27 mouse cellular contexts compared by ENCODE assay signal in the genomic region with DNA sequence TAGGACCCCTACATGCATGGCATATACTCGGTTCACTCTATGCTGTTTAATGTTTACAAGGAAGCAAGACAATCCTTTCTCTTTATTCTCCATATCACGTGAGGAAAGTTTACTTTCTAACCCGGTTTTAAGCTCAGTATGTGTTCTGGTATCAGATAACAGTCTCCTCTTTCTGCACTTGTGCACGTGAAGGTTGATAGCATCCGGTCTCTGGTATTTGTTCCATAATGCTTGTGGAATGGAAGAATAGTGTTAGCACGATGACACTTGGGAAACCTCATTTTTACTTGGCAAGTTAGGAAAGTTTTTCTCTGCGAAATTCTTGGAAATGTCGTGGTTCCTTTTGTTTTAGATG. TPM values are rescaled to one million over a fixed set of nuclear protein-coding genes. Genes with fewer than 3 reads are reported as not detected.
DNase-seq lines count a peak whose midpoint lies in the region; ATAC-seq and TF ChIP-seq lines count a peak whose summit lies in the region.
"Had no signal": no experiment of that assay in that cellular context is flagged by ENCODE, and none has a peak within 500 bp of the region (broad histone marks: within the 10 kb centered on the region; RNA-seq: fewer than 3 reads in every experiment).

No protein-coding gene starts in this region.

- no peak for TF ChIP-seq CTCF in G1E (IDR thresholded peaks at IDR 0.05; ENCODE audit: low read depth, low read length)
- no peak for TF ChIP-seq CTCF in stomach, postnatal 0 days (IDR thresholded peaks at IDR 0.05; ENCODE audit: low read depth)

- no peaks in the 10 kb centered on the region for H3K9me3 ChIP-seq in kidney, embryonic 14.5 days (ENCODE audit: control insufficient read depth, low read length)
- no peaks in the 10 kb centered on the region for H3K9me3 ChIP-seq in megakaryocyte, embryonic 14.5 days
- H3K9me3 ChIP-seq in G1E (replicated peaks), result no peaks in the 10 kb centered on the region
- H3K9me3 ChIP-seq in stomach, postnatal 0 days (ENCODE audit: control insufficient read depth, low read length), result no peaks in the 10 kb centered on the region
- H3K9me3 ChIP-seq: embryonic facial prominence, embryonic 15.5 days; heart, embryonic 10.5 days; hindbrain, embryonic 13.5 days; limb, embryonic 12.5 days; liver, embryonic 12.5 days; midbrain, embryonic 15.5 days had no signal

- H3K4me2 ChIP-seq in kidney, embryonic 14.5 days (replicated peaks; ENCODE audit: low read depth, low read length), result no peak overlapping the region
- H3K4me2 ChIP-seq in stomach, postnatal 0 days (replicated peaks; ENCODE audit: low read depth), result no peak overlapping the region
- H3K4me2 ChIP-seq: embryonic facial prominence, embryonic 15.5 days; hindbrain, embryonic 13.5 days; limb, embryonic 12.5 days; liver, embryonic 12.5 days; midbrain, embryonic 15.5 days had no signal

- ATAC-seq in kidney, embryonic 14.5 days (ENCODE audit: low FRiP score, low TSS enrichment), result peak; percentile 26; the same call in 1 of the 2 replicates
- ATAC-seq in megakaryocyte, adult 5-6 weeks (ENCODE audit: poor library complexity, severe bottlenecking), result no peak
- peak; percentile 58 for ATAC-seq in G1E (ENCODE audit: extremely low read depth, insufficient number of reproducible peaks, low FRiP score, poor library complexity, severe bottlenecking)
- ATAC-seq in stomach, postnatal 0 days (ENCODE audit: low FRiP score, low TSS enrichment), result no peak
- ATAC-seq: forebrain, embryonic 14.5 days; liver, embryonic 12.5 days; midbrain, embryonic 15.5 days; Patski had no signal

- no peak overlapping the region for H3K27ac ChIP-seq in kidney, embryonic 14.5 days (ENCODE audit: low read depth, low read length)
- 0 out of 2 replicates have a peak overlapping the region, but pooled peaks have one; percentile 24 for H3K27ac ChIP-seq in stomach, postnatal 0 days (replicated peaks)
- H3K27ac ChIP-seq: heart, embryonic 10.5 days; limb, embryonic 12.5 days; midbrain, embryonic 15.5 days had no signal

- H3K27me3 ChIP-seq in kidney, embryonic 14.5 days (ENCODE audit: control insufficient read depth, insufficient read depth, low read length), result no peaks in the 10 kb centered on the region
- no peaks in the 10 kb centered on the region for H3K27me3 ChIP-seq in megakaryocyte, embryonic 14.5 days (replicated peaks)
- H3K27me3 ChIP-seq in G1E (ENCODE audit: insufficient read depth, low read length), result no peaks in the 10 kb centered on the region
- H3K27me3 ChIP-seq in stomach, postnatal 0 days (ENCODE audit: control insufficient read depth, insufficient read depth, low read length), result no peaks in the 10 kb centered on the region
- H3K27me3 ChIP-seq: embryonic facial prominence, embryonic 15.5 days; hindbrain, embryonic 13.5 days; limb, embryonic 12.5 days; liver, embryonic 12.5 days; midbrain, embryonic 15.5 days; Patski had no signal

- TF ChIP-seq EP300 in stomach, postnatal 0 days (optimal IDR thresholded peaks at IDR 0.05), result no peak

- no peak overlapping the region for H3K4me3 ChIP-seq in kidney, embryonic 14.5 days (ENCODE audit: low read length)
- peak overlapping the region; percentile 69 for H3K4me3 ChIP-seq in megakaryocyte, embryonic 14.5 days (replicated peaks)
- H3K4me3 ChIP-seq in G1E (ENCODE audit: low read depth, low read length), result peak overlapping the region; percentile 57; the same call in 1 of the 2 replicates
- H3K4me3 ChIP-seq in stomach, postnatal 0 days (ENCODE audit: low read depth, low read length), result no peak overlapping the region
- H3K4me3 ChIP-seq: embryonic facial prominence, embryonic 15.5 days; heart, embryonic 10.5 days; hindbrain, embryonic 13.5 days; limb, embryonic 12.5 days; liver, embryonic 12.5 days; midbrain, embryonic 15.5 days; myocyte had no signal

- no peak for DNase-seq in kidney, adult 18-20 months
- peak; percentile 36 for DNase-seq in G1E (ENCODE audit: low spot score)
- no peak for DNase-seq in stomach, postnatal 0 days (ENCODE audit: low spot score)
- DNase-seq in frontal cortex, adult 2 months (ENCODE audit: extremely low spot score in 1 of 2, low spot score in 1 of 2), result no peak
- DNase-seq in layer of hippocampus, adult 18-20 months (ENCODE audit: low spot score in 2 of 2), result no peak
- DNase-seq: adrenal gland, adult 8-10 months; cerebellum, adult 11-12 months; cerebellum, postnatal 10 days; gastrocnemius, postnatal 10 days; heart, postnatal 10 days; lung, adult 2 months; lung, postnatal 14 days; right cerebral cortex, postnatal 4 days; thymus, adult 18-20 months; thymus, postnatal 4 days had no signal

- WGBS in kidney, embryonic 14.5 days, result 52% methylated on average over 8 of the region's 8 CpGs
- WGBS in stomach, postnatal 0 days, result 25% methylated on average over 8 of the region's 8 CpGs

- no peaks in the 10 kb centered on the region for H3K36me3 ChIP-seq in kidney, embryonic 14.5 days (ENCODE audit: control insufficient read depth, insufficient read depth, low read length)
- peaks cover 80% of the 10 kb centered on the region for H3K36me3 ChIP-seq in megakaryocyte, embryonic 14.5 days (replicated peaks; ENCODE audit: low read length)
- H3K36me3 ChIP-seq in G1E (replicated peaks), result peaks cover 11% of the 10 kb centered on the region
- no peaks in the 10 kb centered on the region for H3K36me3 ChIP-seq in stomach, postnatal 0 days (ENCODE audit: control insufficient read depth, insufficient read depth, low read length)
- H3K36me3 ChIP-seq: embryonic facial prominence, embryonic 15.5 days; heart, embryonic 10.5 days; hindbrain, embryonic 13.5 days; limb, embryonic 12.5 days; liver, embryonic 12.5 days; midbrain, embryonic 15.5 days had no signal

- no peak overlapping the region for H3K9ac ChIP-seq in kidney, embryonic 14.5 days (ENCODE audit: low read depth, low read length)
- no peak overlapping the region for H3K9ac ChIP-seq in stomach, postnatal 0 days (ENCODE audit: low read length)
- H3K9ac ChIP-seq: embryonic facial prominence, embryonic 15.5 days; hindbrain, embryonic 13.5 days; limb, embryonic 12.5 days; liver, embryonic 12.5 days; midbrain, embryonic 15.5 days had no signal

- H3K4me1 ChIP-seq in kidney, embryonic 14.5 days (ENCODE audit: control insufficient read depth, insufficient read depth, low read length), result peaks cover 32% of the 10 kb centered on the region; the same call in 1 of the 2 replicates
- peaks cover 95% of the 10 kb centered on the region for H3K4me1 ChIP-seq in megakaryocyte, embryonic 14.5 days
- peaks cover 83% of the 10 kb centered on the region for H3K4me1 ChIP-seq in G1E (ENCODE audit: insufficient read depth, low read depth, low read length)
- peaks cover 2% of the 10 kb centered on the region; the same call in 1 of the 2 replicates for H3K4me1 ChIP-seq in stomach, postnatal 0 days (replicated peaks; ENCODE audit: control insufficient read depth, insufficient read depth)

RNA-seq across cellular contexts. Expression of a gene that starts 58.4 kb away (rescaled TPM):
- polyA plus RNA-seq in kidney, embryonic 14.5 days (2014; fragmentation: Nextera tagmentation; extraction: Ambion mirVana), result 43.6 and 54.0 TPM in 2 replicates
- polyA plus RNA-seq in megakaryocyte, embryonic 14.5 days (2012; ENCODE audit: insufficient read depth, low replicate concordance), result 106 and 185 TPM in 2 replicates
- total RNA-seq in megakaryocyte, adult 5-6 weeks (2015), result 2.9 and 3.0 TPM in 2 replicates
- total RNA-seq in megakaryocyte, adult 5-6 weeks (2017), result 4.5 and 5.4 TPM in 2 replicates
- total RNA-seq in G1E (2014; fragmentation: Nextera tagmentation), result 40.1 and 45.3 TPM in 2 replicates
- total RNA-seq in G1E (2017), result 97.0 and 101 TPM in 2 replicates
- 54.4 and 54.7 TPM in 2 replicates for polyA plus RNA-seq in G1E (2012)
- 41.4 and 41.7 TPM in 2 replicates for polyA plus RNA-seq in stomach, postnatal 0 days (2015; fragmentation: Nextera tagmentation; extraction: Ambion mirVana)
- polyA plus RNA-seq in frontal cortex, adult 2 months (2012; rRNA removed), result 31.8 and 35.8 TPM in 2 replicates
- total RNA-seq in layer of hippocampus, adult 18-20 months (2021), result 10 to 100 TPM; 48.9 to 54.9 TPM

Comparison
In these comparisons a context has a peak if more than half of its experiments do, and no peak if none do; other contexts are left out.
1. ATAC-seq: peak in kidney, embryonic 14.5 days (single experiment) and G1E (single experiment); none in megakaryocyte, adult 5-6 weeks (single experiment) and stomach, postnatal 0 days (single experiment).
2. H3K4me3 ChIP-seq: peak in megakaryocyte, embryonic 14.5 days (single experiment) and G1E (single experiment); none in kidney, embryonic 14.5 days (single experiment) and stomach, postnatal 0 days (single experiment).